Mouse (Mus musculus): ENCODE data around the gene Qrich2.
"Not testable (repeated sequence)": the region's sequence is repeated elsewhere in the genome, so short reads cannot be mapped to it uniquely, and the experiment has no call there.

The Qrich2 gene

GRCm38 (mm10) chr11:116412028-116412827 is 53.8 kb downstream of the Qrich2 start:
- DNase-seq (ENCODE audit: low spot score in 2 of 2) = no peak

DNA sequence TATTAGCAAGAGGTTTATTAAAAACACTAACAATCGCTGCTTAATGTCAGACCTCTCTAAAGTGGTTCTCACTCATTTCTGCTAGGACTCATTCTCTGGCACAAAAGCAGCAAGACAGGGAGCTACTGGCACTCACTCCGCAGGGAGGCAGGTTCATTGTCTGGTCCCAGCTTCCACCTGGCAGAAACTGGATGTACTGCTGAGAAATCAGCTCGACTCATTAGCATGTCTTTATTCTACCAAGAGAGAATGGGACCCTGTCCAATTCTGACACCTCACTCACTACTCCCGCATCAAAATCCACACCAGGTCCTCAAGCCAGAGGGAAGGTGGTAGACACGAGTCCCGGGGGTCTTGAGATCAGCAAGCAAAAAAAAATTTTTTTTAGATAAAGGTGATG is 54.5 kb downstream of the Qrich2 start:
- no peak for DNase-seq (ENCODE audit: low spot score in 2 of 2)

GRCm38 (mm10) chr11:116410415-116410814 is 55.6 kb downstream of the Qrich2 start:
- not testable (repeated sequence) for DNase-seq (ENCODE audit: low spot score in 2 of 2)

DNA sequence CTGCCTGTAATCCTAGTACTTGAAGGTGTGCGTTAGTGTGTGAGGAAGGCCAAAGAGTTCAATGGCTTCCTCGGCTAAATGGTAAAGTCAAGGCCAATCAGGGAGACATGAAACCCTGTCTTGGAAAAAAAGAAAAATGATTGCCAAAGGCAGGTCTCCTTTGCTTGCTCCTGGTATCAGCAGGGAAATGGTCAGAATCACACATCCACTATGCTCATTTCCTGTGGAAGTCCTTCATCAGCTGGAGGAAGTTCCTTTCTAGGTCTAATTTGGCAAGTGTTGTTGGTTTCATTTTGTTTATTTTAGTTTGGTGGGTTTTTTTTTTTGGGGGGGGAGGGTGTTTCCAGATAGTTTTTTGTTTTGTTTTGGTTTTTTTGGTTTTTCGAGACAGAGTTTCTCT is 57.0 kb downstream of the Qrich2 start:
- no peak for DNase-seq (ENCODE audit: low spot score in 2 of 2)

- DNase-seq (ENCODE audit: low spot score in 2 of 2) = peak in 1 of 2 experiments; percentile 24
These were observed 59.8 kb downstream of the Qrich2 start for GRCm38 (mm10) chr11:116406231-116406728.

GRCm38 (mm10) chr11:116405601-116406000 is 60.4 kb downstream of the Qrich2 start:
- DNase-seq (ENCODE audit: low spot score in 2 of 2) = no peak

- DNase-seq (ENCODE audit: low spot score in 2 of 2) = no peak
These were observed 65.5 kb downstream of the Qrich2 start for GRCm38 (mm10) chr11:116400560-116400959.

DNA sequence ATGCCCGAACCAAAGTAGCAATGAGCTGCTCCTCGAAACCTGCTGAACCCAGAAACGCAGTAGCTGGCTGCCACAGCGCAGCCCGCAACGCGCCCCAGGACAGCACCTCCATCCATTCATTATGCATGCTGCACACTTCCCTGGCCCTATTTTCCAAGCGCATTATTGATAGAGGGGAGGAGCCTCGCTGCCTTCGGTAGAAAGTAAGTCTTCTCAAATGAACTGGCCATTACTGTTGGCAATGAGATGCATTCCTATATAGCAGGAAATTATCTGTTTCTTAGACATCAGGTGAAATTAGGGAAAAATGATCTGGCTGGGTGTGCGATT is 67.7 kb downstream of the Qrich2 start:
- no peak for DNase-seq (ENCODE audit: low spot score in 2 of 2)

GRCm38 (mm10) chr11:116397517-116398347 is 68.3 kb downstream of the Qrich2 start:
- no peak for DNase-seq (ENCODE audit: low spot score in 2 of 2)

GRCm38 (mm10) chr11:116396934-116397330 is 69.1 kb downstream of the Qrich2 start:
- no peak for DNase-seq (ENCODE audit: low spot score in 2 of 2)

DNA sequence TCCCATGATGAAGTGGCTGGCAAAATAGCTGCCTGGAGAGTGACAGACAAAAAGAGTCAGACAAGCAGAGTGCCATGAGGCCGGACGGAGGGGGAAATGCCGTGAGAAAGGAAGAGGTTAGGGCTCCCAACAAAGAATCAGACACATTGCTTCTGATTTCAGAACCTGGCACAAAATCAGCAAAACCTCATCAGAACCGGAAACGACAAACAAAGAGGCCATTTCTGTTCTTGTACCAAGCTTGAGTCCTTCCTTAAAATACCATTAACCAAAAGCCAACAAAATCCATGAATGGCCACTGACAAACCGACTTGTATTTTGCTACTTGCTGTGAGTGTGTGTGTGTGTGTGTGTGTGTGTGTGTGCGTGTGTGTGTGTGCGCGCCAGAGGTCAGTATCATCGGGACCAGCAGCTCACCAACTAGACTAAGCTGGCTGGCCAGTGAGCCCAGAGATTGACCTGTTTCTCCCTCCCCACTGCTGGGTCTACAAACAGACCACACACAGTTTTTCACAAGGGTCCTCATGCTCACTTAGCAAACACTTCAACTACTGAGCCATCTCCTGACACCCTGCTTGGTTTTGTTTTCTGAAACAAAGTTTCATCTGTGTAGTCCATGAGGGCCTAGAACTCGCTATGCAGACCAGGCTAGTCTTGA is 69.6 kb downstream of the Qrich2 start:
- DNase-seq (ENCODE audit: low spot score in 2 of 2) = no peak

DNA sequence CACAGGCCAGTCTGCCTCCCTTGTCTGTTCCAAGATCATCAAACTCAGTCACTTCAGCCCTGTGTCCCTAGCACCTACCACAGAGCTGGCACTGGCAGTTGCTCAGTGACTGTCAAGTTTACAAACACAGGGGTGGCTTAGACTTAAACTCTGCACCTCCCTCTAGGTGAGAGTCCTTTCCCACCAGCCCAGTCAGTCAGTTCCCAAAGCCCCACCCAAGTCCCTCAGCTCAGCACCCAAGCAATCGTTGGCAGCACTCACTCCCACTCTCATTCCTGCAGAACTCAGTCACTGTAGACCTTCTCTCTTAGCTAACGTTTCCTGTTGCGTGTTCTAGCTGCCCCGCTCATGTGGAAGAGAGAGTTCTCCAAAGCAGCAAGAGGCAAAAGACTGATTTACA is 71.3 kb downstream of the Qrich2 start:
- DNase-seq (ENCODE audit: low spot score in 2 of 2) = no peak
